Mouse (Mus musculus) c-Kit-positive CD71-negative TER-119-negative erythroid progenitor cells, embryonic 14.5 days (primary cell): ENCODE data around the gene Dag1.
A peak's percentile ranks its signal among the peaks of the same experiment; 100 is the strongest.
"Not testable (repeated sequence)": the region's sequence is repeated elsewhere in the genome, so short reads cannot be mapped to it uniquely, and the experiment has no call there.

ENCODE experiments used
- DNase-seq: peaks from one replicate; pipeline ENCODE4 v3.0.0-alpha.2; 2013; ENCODE audit warnings: low read depth

The Dag1 gene

DNA sequence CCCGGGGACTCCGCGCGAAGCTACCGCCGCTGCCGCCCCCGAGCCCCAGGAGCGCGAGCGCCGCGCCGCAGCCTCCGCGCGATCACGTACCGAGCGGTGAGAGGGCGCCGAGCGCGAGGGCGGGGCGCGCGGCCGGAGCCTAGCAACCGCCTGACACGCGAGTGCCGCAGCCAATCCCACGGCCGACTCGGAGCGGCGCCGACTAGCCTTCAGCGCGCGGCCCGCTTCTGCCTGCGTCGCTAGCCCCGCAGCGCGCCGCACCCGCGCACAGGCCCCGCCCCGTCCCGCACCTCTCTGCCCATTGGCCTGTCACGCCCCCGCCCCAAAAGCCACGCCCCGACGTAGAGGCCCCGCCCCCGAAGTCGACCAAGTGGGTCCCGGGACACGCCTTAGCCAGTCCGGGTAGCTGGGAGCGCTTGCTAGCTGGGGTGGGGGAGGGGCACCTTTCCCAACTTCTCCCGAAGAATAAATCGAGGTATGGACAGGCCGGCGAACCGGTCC lies at the start of gene Dag1:
Dag1 (minus strand) TSS at position 269 of the 501 bp plus-strand sequence.
- DNase-seq, result peak; percentile 87

DNA sequence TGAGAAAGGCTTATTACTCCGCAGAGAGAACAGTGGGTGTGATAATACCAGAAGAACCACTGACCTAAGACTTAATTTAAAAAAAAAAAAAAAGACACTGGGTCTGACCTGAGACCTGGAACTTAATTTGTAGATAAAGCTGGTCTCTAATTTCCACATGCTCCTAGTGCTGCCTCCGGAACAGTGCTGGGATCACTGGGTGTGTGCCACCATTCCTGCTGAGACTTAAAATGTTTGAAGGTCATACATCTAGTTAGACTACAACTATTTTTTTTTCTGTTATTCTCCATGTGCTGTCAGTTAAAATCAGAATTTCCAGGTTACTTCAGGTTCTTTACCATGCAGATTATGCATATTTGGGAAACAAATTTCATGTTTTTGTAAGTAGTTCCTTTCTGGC lies 44.4 kb upstream of the Dag1 start:
- no peak for DNase-seq

DNA sequence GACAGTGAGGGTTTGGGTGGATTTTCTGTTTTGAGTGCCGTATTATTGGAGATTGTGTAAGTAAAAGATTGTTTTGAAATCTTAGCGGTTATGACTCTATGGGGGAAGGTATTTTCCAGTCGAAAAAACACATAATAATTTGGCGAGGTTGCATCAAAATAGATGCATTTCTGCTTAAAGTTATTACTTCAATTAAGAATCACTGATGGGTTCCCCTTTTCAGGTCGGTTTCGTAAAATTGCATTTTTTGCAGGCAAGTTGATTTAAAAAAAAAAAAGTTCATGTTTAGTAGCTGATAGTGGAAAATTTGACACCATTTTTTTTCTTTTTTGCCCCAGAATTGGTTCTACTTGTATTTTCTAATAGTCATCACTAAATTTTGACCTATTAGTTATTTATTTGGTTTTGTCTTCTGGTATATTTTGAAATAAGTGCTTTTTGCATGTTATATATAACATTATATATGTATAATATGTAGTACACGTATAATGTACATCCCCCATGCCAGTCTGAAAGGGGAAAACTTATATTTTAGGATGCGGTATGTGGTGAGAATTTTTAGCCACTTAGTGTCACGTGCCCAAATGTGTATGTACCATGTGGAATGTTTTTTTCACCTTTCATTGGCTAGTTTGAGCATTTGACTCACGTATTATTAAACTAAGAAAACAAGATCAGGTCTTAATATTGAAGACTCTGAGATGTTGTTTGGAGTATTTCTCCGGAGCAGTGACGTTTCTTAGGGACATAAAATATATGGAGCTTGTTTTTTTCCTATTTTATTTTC lies 43.5 kb upstream of the Dag1 start:
- DNase-seq, result no peak

DNA sequence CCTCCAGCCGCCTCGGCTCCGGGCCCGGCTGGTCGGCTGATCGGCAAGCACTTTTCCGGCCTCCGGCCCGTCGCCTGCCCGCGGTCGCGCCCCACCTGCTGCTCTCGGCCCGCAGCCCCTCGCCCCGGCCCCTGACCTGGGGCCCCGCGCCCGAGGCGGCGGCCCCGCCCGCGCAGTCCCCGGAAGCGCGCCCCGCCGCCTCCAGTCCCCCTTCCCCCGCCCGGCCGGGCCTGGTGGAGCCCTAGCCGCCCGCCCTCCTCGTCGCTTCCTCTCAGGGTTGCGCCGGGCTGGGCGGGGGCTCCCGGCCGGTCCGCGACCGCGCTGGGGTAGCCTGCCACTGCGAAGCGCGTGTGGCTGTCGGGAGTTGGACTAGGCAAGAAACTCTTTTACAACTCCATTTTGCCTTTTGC lies 42.8 kb upstream of the Dag1 start:
- peak; percentile 74 for DNase-seq

DNA sequence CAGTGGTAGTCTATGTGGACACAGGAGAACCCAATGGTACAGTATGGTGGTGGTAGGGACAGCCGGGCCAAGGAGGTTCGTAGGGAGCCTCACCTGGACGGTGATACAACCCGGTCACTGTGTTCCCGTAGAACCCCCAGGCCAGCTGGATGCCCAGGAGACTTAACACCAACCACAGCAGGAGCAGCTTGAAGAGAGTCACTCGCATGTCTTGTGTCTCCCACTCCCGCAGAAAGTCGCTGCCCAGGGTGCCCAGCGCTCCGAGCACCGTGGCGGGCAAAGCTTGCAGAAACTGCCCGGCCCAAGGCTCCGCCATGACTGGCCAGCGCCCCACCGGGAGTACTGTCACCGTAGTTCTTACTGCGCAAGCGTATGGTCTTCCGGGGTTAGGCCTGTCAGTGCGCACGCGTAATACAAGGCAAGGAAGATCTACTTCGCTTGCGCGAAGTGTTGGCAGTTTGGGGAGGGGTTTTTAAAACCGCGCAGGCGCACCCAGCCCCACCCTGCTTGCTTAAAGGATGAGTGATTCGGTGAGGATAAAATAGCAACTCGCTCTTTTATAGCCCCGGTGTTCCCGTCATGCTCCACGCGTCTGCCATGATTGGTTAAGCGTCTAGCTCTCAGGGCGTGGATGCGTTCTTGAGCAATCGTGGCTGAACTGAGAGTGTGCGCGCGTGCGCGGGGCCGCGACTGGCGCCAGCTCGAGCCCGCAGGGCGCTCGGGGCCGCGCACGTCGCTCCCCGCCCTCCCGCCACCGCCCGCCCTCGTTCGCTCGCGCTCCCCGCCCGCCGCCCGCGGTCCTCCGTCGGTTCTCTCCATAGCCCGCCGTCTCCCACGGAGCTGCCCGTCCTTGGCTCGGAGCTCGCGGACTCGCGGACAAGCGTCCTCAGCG lies 42.1 kb upstream of the Dag1 start, which contains the start of the genes Rhoa and Tcta:
Rhoa (plus strand) TSS at position 501 of the 892 bp plus-strand sequence.
Tcta (minus strand) TSS at position 532 of the 892 bp plus-strand sequence.
- DNase-seq, result peak; percentile 99

DNA sequence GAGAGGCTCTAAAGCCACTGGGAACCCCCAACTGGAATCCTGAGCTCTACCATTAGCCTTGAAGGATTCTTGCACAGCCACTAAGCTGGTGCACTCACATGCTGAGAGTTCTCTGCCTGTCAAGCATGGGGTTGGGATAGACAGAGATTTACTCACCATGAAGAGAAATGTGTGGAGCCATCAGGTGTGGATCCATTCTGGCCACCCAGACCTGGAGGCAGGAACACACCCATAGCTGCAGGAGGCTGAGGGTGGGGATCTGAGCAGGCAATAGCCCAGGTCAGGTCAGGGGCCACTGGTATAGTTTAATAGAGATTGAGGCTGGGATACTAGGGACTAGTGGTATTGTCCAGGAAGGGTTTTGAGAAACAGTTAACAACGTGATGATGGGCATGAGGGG lies 41.4 kb upstream of the Dag1 start:
- DNase-seq, result no peak

DNA sequence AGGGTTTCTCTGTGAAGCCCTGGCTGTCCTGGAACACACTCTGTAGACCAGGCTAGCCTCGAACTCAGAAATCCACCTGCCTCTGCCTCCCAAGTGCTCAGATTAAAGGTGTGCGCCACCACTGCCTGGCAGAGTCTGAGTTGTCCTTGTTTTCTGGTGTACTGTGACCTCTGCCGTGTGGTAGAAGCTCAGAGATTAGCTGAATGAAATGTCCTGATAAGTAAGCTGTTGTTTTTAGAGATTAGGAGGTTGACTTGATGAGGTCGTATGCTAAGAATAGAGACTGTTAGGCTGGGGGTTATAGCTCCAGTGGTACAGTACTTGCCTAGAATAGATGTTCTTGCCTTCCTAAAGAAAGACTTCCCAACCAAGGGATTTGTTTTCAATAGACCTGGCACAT lies 41.0 kb upstream of the Dag1 start:
- DNase-seq, result no peak

DNA sequence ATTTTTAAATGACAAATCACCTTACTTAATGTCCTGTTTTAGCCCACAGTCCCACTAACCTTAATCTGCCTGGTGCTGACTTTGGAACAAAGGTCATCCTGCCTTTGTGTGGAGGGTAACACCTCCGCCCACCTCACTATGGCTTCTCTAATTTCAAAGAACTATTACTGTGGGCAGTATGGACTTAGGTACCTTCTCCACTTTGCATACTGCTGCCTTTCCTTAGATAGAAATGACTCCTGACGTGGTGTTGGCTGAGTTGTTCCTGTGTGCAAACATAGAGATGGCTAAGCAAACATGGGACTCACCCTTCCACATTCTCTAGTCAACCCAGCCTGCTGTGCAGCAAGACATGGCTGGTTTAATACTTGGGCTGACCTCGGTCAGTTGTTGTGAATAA lies 38.1 kb upstream of the Dag1 start:
- DNase-seq, result no peak

DNA sequence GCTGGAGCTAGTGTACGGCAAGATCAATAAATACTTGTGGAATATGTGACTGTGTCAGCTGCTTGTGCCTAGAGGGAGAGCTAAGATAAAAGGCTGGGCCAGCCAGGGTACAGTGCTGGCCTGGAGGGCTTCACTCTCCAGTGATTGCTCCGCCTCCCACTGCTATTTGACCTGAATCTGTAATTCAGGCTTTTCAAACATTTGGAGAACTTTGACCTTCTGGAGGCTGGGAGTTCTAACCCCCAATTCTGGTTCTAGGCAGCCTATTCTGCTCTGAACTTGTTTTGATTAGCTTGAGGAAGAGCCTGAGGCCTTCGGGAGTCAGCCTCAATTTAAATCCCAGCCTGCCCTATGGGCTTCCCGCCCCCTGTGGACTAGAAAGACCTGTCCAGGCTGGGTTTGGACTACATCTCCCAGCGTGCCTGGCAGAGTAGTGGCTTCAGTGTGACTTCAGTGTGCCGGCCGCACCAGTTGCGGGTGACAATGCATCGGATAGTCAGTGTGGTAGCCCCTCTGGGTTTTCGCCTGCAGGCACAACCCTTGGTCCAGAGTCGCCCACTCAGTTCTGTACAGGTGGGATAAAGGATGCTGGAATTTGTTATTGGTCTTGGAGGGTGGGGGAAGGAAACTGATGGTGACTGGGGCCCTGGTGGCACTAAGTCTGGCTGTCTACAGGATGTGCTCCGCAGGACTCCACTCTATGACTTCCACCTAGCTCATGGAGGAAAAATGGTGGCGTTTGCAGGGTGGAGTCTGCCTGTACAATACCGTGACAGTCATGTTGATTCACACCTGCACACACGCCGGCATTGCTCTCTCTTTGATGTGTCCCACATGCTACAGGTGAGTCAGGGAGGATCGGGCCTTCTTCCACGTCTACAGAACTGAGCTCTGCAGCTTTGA lies 32.9 kb upstream of the Dag1 start, which contains the start of gene Amt:
Amt (plus strand) TSS at position 401 of the 903 bp plus-strand sequence.
- no peak for DNase-seq

DNA sequence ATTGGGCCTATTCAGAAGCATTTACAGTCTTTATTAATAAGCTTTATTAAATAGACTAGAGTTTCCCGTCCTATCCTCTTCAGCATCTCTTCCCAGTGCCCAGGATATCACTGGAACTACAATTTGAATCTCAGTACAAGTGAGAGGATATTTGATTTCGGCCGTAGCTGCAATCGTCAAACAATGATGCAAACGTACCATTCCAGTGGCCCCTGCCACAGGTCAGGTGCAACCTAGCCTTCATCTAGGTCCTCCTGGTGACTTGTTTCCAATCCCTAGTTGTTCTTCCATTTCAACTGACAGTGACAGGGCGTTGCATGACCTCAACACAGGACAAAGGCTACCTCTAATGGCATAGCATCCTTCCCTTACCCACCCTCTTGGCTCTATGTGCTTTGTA lies 27.0 kb upstream of the Dag1 start:
- no peak for DNase-seq

DNA sequence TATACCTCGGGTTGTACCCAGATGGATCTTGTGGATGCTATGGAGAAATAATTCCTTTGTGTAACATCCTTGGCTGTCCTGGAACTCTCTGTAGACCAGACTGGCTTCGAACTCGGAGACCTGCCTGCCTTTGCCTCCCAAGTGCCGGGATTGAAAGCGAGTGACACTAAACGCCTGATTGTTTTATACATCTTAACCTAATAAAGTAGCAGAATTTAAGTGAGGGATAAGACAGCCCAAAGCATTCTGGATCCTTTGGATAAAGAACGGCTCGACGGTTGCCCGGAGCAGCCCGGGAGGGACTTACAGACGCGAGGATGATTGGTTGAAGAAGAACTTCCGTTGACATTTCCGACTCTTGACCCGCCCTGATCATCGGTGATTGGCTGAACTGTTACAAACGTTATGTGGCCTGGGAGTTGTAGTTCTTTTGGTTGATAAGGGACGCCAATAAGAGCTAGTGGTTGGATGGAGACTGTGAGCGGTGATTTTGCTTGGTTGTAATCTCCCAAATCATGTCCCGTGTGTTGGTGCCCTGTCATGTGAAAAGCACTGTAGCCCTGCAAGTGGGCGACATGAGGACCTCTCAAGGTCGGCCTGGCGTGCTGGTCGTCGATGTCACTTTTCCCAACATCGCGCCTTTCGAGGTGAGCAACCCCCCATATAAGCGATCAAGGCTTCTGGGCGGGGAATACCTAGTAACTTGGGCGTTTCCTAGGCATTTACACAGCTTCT lies 26.4 kb upstream of the Dag1 start, which contains the start of gene Nicn1:
Nicn1 (plus strand) TSS at position 414 of the 735 bp plus-strand sequence.
- DNase-seq, result peak; percentile 86

DNA sequence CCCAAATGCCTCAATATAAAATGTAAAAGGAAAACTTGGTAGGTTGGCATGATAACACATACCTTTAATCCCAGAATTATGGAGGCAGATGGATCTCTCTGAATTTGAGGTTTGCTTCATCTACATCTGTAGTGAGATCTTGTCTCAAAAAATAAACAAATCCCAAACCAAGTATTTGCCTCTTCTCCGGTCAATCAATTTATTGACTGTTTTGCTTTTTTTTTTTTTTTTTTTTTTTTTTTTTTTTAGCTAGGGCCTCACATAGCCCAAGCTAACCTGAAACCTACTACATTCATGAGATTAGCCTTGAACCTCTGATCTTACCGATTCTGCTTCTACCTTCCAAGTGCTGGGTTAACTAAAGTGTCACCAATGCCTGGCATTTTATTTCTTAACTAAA lies 25.6 kb upstream of the Dag1 start:
- no peak for DNase-seq

DNA sequence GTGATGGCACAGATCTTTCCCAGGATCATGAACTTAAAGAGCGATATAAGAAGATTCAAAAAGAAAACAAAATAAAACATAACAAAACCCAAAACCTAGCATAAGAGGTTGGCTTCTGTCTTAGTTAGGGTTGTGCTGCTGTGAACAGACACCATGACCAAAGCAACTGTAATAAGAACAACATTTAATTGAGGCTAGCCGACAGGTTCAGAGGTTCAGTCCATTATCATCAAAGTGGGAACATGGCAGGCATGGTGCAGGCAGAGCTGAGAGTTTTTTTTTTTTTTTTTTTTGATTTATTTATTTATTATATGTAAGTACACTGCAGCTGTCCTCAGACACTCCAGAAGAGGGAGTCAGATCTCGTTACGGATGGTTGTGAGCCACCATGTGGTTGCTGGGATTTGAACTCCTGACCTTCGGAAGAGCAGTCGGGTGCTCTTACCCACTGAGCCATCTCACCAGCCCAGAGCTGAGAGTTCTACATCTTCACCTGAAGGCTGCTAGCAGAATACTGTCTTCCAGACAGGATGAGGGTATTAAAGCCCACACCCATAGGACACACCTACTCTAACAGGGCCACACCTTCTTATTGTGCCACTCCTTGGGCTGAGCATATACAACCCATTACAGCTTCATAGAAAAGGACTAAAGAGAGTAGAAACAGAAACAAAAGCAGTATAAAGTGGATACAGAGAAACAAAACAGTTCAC lies 23.9 kb upstream of the Dag1 start:
- not testable (repeated sequence) for DNase-seq

DNA sequence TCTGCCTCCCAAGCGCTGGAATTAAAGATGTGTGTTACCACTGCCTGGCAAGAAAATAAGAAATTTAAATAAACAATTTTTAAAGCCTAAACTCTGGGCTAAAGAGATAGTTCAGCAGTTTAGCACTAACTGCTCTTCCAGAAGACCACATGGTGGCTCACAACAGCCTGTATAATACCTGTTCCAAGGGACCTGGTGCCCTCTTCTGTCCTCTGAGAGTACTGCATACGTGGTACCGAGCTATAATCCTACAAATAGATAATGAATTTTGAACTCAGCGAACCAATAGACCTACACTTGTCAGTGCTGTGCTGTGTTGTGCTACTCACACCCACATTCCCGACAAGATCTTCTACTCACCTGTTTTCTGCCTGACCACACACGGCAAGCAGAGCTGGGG lies 20.7 kb upstream of the Dag1 start:
- DNase-seq, result peak; percentile 74

DNA sequence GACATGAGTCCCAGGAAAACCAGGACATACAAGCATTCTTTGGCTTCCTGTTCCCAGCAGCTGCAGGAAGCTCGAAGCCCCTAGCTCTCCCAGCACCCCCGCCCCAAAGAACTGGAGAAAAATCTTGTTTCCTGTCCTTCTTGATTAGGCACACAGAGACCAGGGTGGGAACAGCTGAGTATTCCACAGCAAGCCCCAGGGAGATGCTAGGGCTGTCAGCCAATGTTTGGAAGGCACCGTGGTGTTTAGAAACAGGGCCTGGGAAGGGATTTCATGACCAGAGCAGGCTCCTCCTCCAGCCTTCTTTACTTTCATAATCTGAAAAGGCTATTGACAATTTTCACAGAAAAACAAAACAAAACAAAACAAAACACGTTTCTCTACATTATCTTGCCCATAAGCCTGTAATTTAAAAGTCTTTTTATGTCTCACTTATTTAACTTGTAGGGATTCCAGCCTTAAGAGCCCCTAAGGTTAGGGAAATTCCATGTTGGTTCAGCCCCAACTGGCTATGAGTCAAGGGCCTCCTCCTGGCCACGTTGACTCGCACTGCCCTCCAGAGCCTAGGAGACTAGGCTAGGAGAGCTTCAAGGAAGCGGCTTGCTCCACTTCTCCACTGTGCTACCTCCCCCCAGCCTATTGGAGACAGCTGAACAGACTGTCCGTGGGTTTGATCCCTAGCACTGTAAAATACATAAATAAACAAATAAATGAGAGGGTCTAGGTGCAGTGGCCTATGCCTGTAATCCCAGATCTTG lies 16.5 kb upstream of the Dag1 start:
- DNase-seq, result no peak

DNA sequence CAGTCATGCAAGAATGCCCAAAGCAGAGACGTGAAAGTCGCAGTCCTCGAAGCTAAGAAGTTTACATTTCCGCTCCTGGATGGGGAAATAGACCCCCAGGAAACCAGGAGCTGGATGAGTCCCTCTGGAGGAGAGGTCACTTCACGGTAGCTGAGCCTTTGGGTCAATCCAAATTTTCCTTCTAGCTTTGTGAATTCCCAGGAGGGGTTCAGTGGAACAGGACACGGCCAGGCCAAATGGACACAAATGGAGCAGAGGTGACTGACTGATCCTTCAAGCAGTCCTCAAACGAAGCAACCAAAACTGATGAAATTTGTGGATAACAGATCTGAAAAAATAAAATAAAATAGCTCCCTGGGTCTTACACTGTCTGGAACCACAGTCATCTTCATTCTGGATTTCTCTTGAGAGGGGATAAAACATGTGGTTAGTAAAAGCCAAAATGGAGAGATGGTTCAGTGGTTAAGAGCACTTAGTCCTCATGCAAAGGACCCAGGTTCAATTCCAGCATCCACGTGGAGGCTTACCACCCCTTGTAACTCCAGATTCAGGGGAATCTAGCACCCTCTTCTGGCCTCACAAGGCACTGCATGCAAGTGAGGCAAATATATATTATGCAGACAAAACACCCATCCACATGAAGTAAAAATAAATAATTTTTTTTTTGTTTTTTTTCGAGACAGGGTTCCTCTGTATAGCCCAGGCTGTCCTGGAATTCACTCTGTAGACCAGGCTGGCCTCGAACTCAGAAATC lies 15.1 kb upstream of the Dag1 start:
- DNase-seq, result peak; percentile 47

DNA sequence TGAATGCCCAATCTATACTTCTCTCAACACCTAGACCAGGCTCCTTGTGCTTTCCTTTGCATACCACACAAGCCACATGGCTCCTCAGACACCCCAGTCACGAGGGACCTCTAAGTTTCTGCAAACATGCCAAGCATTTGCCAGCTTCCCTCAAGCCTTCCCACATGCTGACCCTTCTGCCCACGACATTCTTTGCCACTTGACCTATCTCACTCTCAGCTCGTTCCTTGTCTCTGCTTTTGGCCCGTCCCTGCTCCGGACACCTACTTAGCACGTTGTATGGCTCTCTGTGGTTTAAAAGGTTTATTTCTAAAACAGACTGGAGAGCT lies 11.5 kb upstream of the Dag1 start:
- no peak for DNase-seq

DNA sequence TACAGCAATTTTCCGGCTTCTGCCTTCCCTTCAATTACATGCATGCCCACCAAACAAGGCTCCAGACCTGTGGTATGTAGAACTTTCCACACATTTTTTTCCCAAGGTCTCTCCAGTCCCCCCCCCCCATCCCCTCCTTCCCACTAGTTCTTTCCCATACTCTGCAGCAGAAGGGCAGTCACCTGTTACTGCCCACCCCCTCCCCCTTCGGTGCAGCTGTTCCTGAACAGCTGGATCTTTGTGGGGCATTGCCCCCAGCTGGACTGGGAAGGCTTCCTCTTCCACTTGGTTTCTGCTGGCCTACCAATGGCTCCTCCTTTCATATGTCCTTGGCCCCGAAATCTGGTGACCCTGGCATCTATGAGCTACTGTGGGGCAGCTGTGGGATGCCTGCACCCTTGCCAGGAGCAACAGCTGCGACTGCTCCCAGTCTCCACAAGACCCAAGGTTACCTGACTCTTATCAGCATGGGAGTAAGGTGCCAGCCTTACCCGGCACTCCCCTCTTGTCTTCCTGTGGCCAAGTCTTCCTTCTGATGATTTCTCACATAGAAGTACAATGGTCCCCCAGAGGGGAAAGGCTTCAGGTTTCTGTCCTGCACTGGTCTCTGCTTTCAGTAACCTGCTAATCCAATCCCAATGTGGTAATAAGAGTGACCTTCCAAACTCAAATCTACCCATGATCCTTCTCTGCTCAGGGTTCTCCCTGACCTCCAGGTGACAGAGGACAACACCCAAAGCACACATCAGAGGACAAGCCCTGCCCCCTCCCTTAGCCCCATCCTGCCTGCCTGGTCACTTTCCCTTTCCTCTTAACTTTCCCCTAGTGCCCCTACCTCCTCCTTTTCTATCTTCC lies 10.9 kb upstream of the Dag1 start:
- no peak for DNase-seq
